8 mouse cellular contexts compared by ENCODE assay signal in the genomic region with DNA sequence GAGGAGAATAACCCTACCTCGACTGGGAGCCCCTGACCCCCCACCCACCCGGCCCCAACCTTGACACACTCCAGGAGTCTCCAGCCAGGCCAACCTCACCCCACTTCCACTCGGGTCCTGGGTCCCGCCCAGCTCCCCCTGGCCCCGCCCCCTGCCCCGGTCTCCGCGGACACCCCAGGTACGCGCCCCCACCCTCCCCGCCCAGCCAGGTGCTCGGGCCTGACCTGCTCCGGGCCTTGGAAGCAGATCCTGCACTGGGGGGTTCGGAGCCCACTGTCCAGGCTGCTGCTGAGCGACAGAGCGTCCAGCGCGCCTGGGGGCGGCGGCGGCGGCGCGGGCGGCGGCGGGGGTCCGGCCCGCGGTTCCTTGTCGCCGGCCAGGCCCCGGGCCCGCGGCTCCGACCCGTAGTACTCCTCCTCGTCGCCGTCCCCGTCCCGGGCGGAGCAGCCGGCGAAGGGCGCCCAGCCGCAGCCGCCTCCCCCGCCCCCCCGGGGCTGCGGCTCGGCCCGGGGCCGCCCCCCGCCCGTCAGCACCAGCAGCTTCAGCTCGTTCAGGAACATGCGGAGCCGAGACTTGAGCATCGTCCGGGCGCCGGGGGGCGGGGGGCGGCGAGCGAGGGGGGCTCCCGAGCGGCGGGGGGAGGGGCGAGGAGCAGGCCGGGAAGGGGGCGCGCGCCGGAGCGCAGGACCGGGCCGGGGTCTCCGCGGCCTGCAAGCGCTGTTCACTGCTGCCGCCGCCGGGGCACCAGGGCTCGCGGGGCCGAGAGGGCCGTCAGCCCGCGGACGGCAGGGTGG. TPM values are rescaled to one million over a fixed set of nuclear protein-coding genes. Genes with fewer than 3 reads are reported as not detected.
DNase-seq lines count a peak whose midpoint lies in the region; ATAC-seq and TF ChIP-seq lines count a peak whose summit lies in the region.

No protein-coding gene starts in this region.

- peaks cover 2% of the 10 kb centered on the region; the same call in 1 of the 2 replicates for H3K4me1 ChIP-seq in heart, postnatal 0 days (ENCODE audit: control insufficient read depth, insufficient read depth)
- H3K4me1 ChIP-seq in liver, embryonic 14.5 days (replicated peaks; ENCODE audit: control insufficient read depth in 2 of 2, insufficient read depth in 2 of 2, low read length in 1 of 2) = peaks cover 4 to 7% of the 10 kb centered on the region in 2 experiments; a peak in 3 of 4 replicates

- TF ChIP-seq EP300 in heart, postnatal 0 days (IDR thresholded peaks at IDR 0.05; ENCODE audit: low read depth) = no peak
- no peak for TF ChIP-seq EP300 in liver, embryonic 14.5 days (IDR thresholded peaks at IDR 0.05; ENCODE audit: low read depth)

- 1% methylated on average over 29 of the region's 92 CpGs for WGBS in heart, postnatal 0 days
- WGBS in liver, embryonic 14.5 days (ENCODE audit: insufficient replicate concordance) = 2% methylated on average over 81 of the region's 92 CpGs

- no peak overlapping the region for H3K27ac ChIP-seq in heart, postnatal 0 days (ENCODE audit: low read depth)
- H3K27ac ChIP-seq in liver, embryonic 14.5 days = no peak overlapping the region

- no peaks in the 10 kb centered on the region for H3K9me3 ChIP-seq in heart, postnatal 0 days (replicated peaks; ENCODE audit: control insufficient read depth, low read length)
- no peaks in the 10 kb centered on the region for H3K9me3 ChIP-seq in liver, embryonic 14.5 days (ENCODE audit: control insufficient read depth, low read length)

- H3K27me3 ChIP-seq in heart, postnatal 0 days (ENCODE audit: control insufficient read depth, insufficient read depth, low read length) = peaks cover 17% of the 10 kb centered on the region
- peaks cover 55% of the 10 kb centered on the region for H3K27me3 ChIP-seq in liver, embryonic 14.5 days (ENCODE audit: control insufficient read depth, insufficient read depth, low read length)

- H3K4me3 ChIP-seq in heart, postnatal 0 days (ENCODE audit: low read depth, low read length) = peak overlapping the region; percentile 76
- peak overlapping the region; percentile 23 to 61; a peak in 3 of 4 replicates for H3K4me3 ChIP-seq in liver, embryonic 14.5 days (ENCODE audit: insufficient read depth in 1 of 2, low read depth in 2 of 2, low read length in 2 of 2)

- peak overlapping the region; percentile 59 for H3K9ac ChIP-seq in heart, postnatal 0 days (replicated peaks; ENCODE audit: low read depth, low read length)
- H3K9ac ChIP-seq in liver, embryonic 14.5 days (replicated peaks) = peak overlapping the region; percentile 12; the same call in 1 of the 2 replicates

- ATAC-seq in heart, postnatal 0 days (ENCODE audit: insufficient read depth, low read depth) = no peak
- no peak for ATAC-seq in liver, embryonic 14.5 days (ENCODE audit: insufficient read depth)

- peak; percentile 41 to 60 for DNase-seq in cerebellum, adult 18-20 months
- no peak for DNase-seq in cerebellum, postnatal 4 days (ENCODE audit: low spot score in 2 of 2)
- peak; percentile 50 for DNase-seq in retina, postnatal 1 day
- DNase-seq in retina, embryonic 14.5 days (ENCODE audit: low spot score) = no peak
- no peak for DNase-seq in heart, postnatal 0 days (ENCODE audit: low spot score)
- DNase-seq in liver, embryonic 14.5 days (ENCODE audit: low read depth in 3 of 3, low spot score in 3 of 3) = no peak
- no peak for DNase-seq in gastrocnemius, postnatal 25 days
- no peak for DNase-seq in spleen, postnatal 4 days (ENCODE audit: low spot score in 2 of 2)

- peak overlapping the region; percentile 100 for H3K4me2 ChIP-seq in heart, postnatal 0 days (ENCODE audit: low read depth, low read length)
- peak overlapping the region; percentile 74 for H3K4me2 ChIP-seq in liver, embryonic 14.5 days (ENCODE audit: low read depth)

- TF ChIP-seq CTCF in heart, postnatal 0 days (IDR thresholded peaks at IDR 0.05; ENCODE audit: low read depth) = no peak
- TF ChIP-seq CTCF in liver, embryonic 14.5 days (IDR thresholded peaks at IDR 0.05; ENCODE audit: low read depth) = no peak

- no peaks in the 10 kb centered on the region for H3K36me3 ChIP-seq in heart, postnatal 0 days (replicated peaks; ENCODE audit: control insufficient read depth, insufficient read depth, low read length)
- no peaks in the 10 kb centered on the region for H3K36me3 ChIP-seq in liver, embryonic 14.5 days (replicated peaks; ENCODE audit: control insufficient read depth, insufficient read depth, low read depth)

RNA-seq across cellular contexts. Expression of gene March9, which starts 0.6 kb away (rescaled TPM):
- total RNA-seq in heart, postnatal 0 days (2014; rRNA removed; ENCODE audit: low replicate concordance) = 0.65 and 1.0 TPM in 2 replicates
- polyA plus RNA-seq in heart, postnatal 0 days (2015; fragmentation: Nextera tagmentation; extraction: Ambion mirVana) = 0.14 TPM in 2 replicates
- polyA plus RNA-seq in liver, embryonic 14.5 days (2012; rRNA removed) = 0.07 and 0.12 TPM in 2 replicates
- polyA plus RNA-seq in liver, embryonic 14.5 days (2014; fragmentation: Nextera tagmentation; extraction: Ambion mirVana) = not detected in 2 replicates
- total RNA-seq in gastrocnemius, postnatal 25 days (2021) = under 1 TPM; 0.62 to 0.82 TPM

RNA-seq across cellular contexts. Expression of gene Cdk4, which starts 4.0 kb away (rescaled TPM):
- total RNA-seq in heart, postnatal 0 days (2014; rRNA removed; ENCODE audit: low replicate concordance) = 457 and 539 TPM in 2 replicates
- 382 and 392 TPM in 2 replicates for polyA plus RNA-seq in heart, postnatal 0 days (2015; fragmentation: Nextera tagmentation; extraction: Ambion mirVana)
- 175 and 221 TPM in 2 replicates for polyA plus RNA-seq in liver, embryonic 14.5 days (2012; rRNA removed)
- polyA plus RNA-seq in liver, embryonic 14.5 days (2014; fragmentation: Nextera tagmentation; extraction: Ambion mirVana) = 519 and 576 TPM in 2 replicates
- total RNA-seq in gastrocnemius, postnatal 25 days (2021) = 10 to 100 TPM; 43.3 to 46.9 TPM

RNA-seq across cellular contexts. Expression of gene Tspan31, which starts 10.7 kb away (rescaled TPM):
- total RNA-seq in heart, postnatal 0 days (2014; rRNA removed; ENCODE audit: low replicate concordance) = 104 and 117 TPM in 2 replicates
- 73.5 and 79.9 TPM in 2 replicates for polyA plus RNA-seq in heart, postnatal 0 days (2015; fragmentation: Nextera tagmentation; extraction: Ambion mirVana)
- 35.8 and 41.8 TPM in 2 replicates for polyA plus RNA-seq in liver, embryonic 14.5 days (2012; rRNA removed)
- 18.9 and 23.8 TPM in 2 replicates for polyA plus RNA-seq in liver, embryonic 14.5 days (2014; fragmentation: Nextera tagmentation; extraction: Ambion mirVana)
- 10 to 100 TPM; 24.1 to 28.8 TPM for total RNA-seq in gastrocnemius, postnatal 25 days (2021)

RNA-seq across cellular contexts. Expression of gene Cyp27b1, which starts 11.3 kb away (rescaled TPM):
- total RNA-seq in heart, postnatal 0 days (2014; rRNA removed; ENCODE audit: low replicate concordance) = not detected in 2 replicates
- polyA plus RNA-seq in heart, postnatal 0 days (2015; fragmentation: Nextera tagmentation; extraction: Ambion mirVana) = 0.04 and 0.08 TPM in 2 replicates
- 0.07 and 0.08 TPM in 2 replicates for polyA plus RNA-seq in liver, embryonic 14.5 days (2012; rRNA removed)
- not detected in 2 replicates for polyA plus RNA-seq in liver, embryonic 14.5 days (2014; fragmentation: Nextera tagmentation; extraction: Ambion mirVana)
- under 1 TPM; 0.10 to 0.19 TPM for total RNA-seq in gastrocnemius, postnatal 25 days (2021)

RNA-seq across cellular contexts. Expression of gene Agap2, which starts 15.7 kb away (rescaled TPM):
- total RNA-seq in heart, postnatal 0 days (2014; rRNA removed; ENCODE audit: low replicate concordance) = 1.4 and 1.7 TPM in 2 replicates
- 0.15 and 0.29 TPM in 2 replicates for polyA plus RNA-seq in heart, postnatal 0 days (2015; fragmentation: Nextera tagmentation; extraction: Ambion mirVana)
- polyA plus RNA-seq in liver, embryonic 14.5 days (2012; rRNA removed) = 3.0 and 3.7 TPM in 2 replicates
- polyA plus RNA-seq in liver, embryonic 14.5 days (2014; fragmentation: Nextera tagmentation; extraction: Ambion mirVana) = 0.57 and 0.59 TPM in 2 replicates
- total RNA-seq in gastrocnemius, postnatal 25 days (2021) = 1 to 10 TPM; 2.0 to 2.4 TPM

Comparison
In these comparisons a context has a peak if more than half of its experiments do, and no peak if none do; other contexts are left out.
1. DNase-seq: peak in cerebellum, adult 18-20 months (2 of 2) and retina, postnatal 1 day (single experiment); none in cerebellum, postnatal 4 days (0 of 2), retina, embryonic 14.5 days (single experiment), heart, postnatal 0 days (single experiment), liver, embryonic 14.5 days (0 of 3), gastrocnemius, postnatal 25 days (single experiment) and spleen, postnatal 4 days (0 of 2).